Mouse (Mus musculus): ENCODE measurements around the gene R3hdm4.

DNA sequence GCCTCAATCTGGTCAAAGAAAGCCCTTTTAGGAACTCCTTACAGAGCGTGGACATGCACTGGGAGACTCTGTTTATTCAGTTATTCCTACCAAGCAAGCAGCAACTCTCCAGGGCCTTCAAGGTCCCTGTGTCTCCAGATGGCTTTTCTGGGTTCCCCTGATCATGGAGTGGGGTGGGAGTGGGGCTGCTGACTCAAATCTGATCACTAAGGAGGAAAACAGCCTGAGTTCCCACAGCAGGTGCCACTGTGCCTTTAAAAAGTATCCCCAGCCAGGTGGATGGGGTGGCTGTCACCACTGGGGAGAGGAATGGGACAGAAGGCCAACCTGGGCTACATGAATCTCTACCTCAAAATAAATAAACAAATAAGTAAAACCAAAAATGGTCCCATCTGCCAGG lies 22.0 kb upstream of the R3hdm4 start:
- no peak for TF ChIP-seq CTCF (IDR thresholded peaks at IDR 0.05; ENCODE audit: low read depth, low read length)
- TF ChIP-seq POLR2A (IDR thresholded peaks at IDR 0.05; ENCODE audit: extremely low read depth, insufficient read depth, low read length) = no peak

Data from liver, adult 2 months (tissue).